Mouse (Mus musculus) midbrain, embryonic 14.5 days (tissue): ENCODE data around the gene Actr6. TPM values are rescaled to one million over a fixed set of nuclear protein-coding genes. Genes with fewer than 3 reads are reported as not detected.
A peak's percentile ranks its signal among the peaks of the same experiment; 100 is the strongest.

ENCODE experiments used
- ATAC-seq: fragments of 200-750 bp; cut with Nextera tagmentation; 2 replicates; pipeline ENCODE4 v1.8.0; 2017; ENCODE audit warnings: moderate number of reproducible peaks, moderate library complexity; ENCODE audit not compliant: low FRiP score, low TSS enrichment
- DNase-seq: peaks from one replicate; pipeline ENCODE4 v3.0.0-alpha.2; 2015
- H3K27ac ChIP-seq: fragments of 300-500 bp; sonication (generic); replicated peaks from 2 replicates; pipeline ENCODE4 v1.5.1; 2014; ENCODE audit warnings: mild to moderate bottlenecking, low read depth, low read length, moderate library complexity
- H3K27me3 ChIP-seq: fragments of 300-500 bp; sonication (generic); 2 replicates; pipeline ENCODE4 v1.6.1; 2014; ENCODE audit warnings: low read length, control low read depth, mixed read lengths; ENCODE audit not compliant: control insufficient read depth, insufficient read depth
- H3K36me3 ChIP-seq: fragments of 300-500 bp; sonication (generic); 2 replicates; pipeline ENCODE4 v1.6.1; 2014; ENCODE audit warnings: low read length, control low read depth; ENCODE audit not compliant: control insufficient read depth, insufficient read depth
- H3K4me1 ChIP-seq: fragments of 300-500 bp; sonication (generic); 2 replicates; pipeline ENCODE4 v1.6.1; 2014; ENCODE audit warnings: mild to moderate bottlenecking, antibody characterized with exemption, low read length, control low read depth; ENCODE audit not compliant: control insufficient read depth, insufficient read depth
- H3K4me2 ChIP-seq: fragments of 300-500 bp; sonication (generic); 2 replicates; pipeline ENCODE4 v1.6.1; 2014; ENCODE audit warnings: mild to moderate bottlenecking, low read length, moderate library complexity
- H3K4me3 ChIP-seq: fragments of 300-500 bp; sonication (generic); replicated peaks from 2 replicates; pipeline ENCODE4 v1.5.1; 2014; ENCODE audit warnings: low read depth, low read length
- H3K9ac ChIP-seq: fragments of 300-500 bp; sonication (generic); replicated peaks from 2 replicates; pipeline ENCODE4 v1.6.1; 2014; ENCODE audit warnings: mild to moderate bottlenecking, low read length, moderate library complexity
- H3K9me3 ChIP-seq: fragments of 300-500 bp; sonication (generic); 2 replicates; pipeline ENCODE4 v1.6.1; 2016; ENCODE audit warnings: low read length, control low read depth, mixed read lengths; ENCODE audit not compliant: control insufficient read depth
- WGBS: fragments of 180-500 bp; shearing (Covaris S2); extraction: QIAGEN DNeasy Blood & Tissue Kit; methylation state at CpG from one replicate; pipeline ENCODE4 v1.1.7; 2014; 5-methylcytosine and 5-hydroxymethylcytosine counted together
- polyA plus RNA-seq: library from polyadenylated mRNA; unstranded; fragments of >200 nt; fragmentation: Nextera tagmentation; extraction: Ambion mirVana; gene quantifications from 2 replicates; pipeline ENCODE4 v1.2.1, GENCODE M21; 2014

Actr6 gene
- polyA plus RNA-seq = 53.8 and 63.0 TPM in 2 replicates

GRCm38 (mm10) chr10:89732001-89732794, at the start of gene Actr6:
Gene Actr6, minus strand, starts transcription at chr10:89732295.
- H3K4me2 ChIP-seq = peak within 1 kb of the TSS; percentile 57
- H3K4me3 ChIP-seq = peak within 1 kb of the TSS; percentile 65
- no peaks in the 10 kb centered on the region for H3K27me3 ChIP-seq
- 1% methylated on average over 49 of the region's 49 CpGs for WGBS
- ATAC-seq = peak; percentile 99
- H3K4me1 ChIP-seq = peaks cover 8% of the 10 kb centered on the region; the same call in 1 of the 2 replicates
- H3K9ac ChIP-seq = peak within 1 kb of the TSS; percentile 62
- DNase-seq = peak; percentile 98
- H3K27ac ChIP-seq = peak within 1 kb of the TSS; percentile 73
- peaks cover 4% of the 10 kb centered on the region for H3K36me3 ChIP-seq
- no peaks in the 10 kb centered on the region for H3K9me3 ChIP-seq

GRCm38 (mm10) chr10:89776029-89776428, 43.9 kb upstream of the Actr6 start:
- no peak overlapping the region for H3K4me2 ChIP-seq
- DNase-seq (no peak), ATAC-seq (no peak)
- WGBS = 94% methylated on average over 6 of the region's 6 CpGs
- H3K4me3 ChIP-seq = no peak overlapping the region
- no peaks in the 10 kb centered on the region for H3K9me3 ChIP-seq
- peaks cover 13% of the 10 kb centered on the region for H3K36me3 ChIP-seq
- no peaks in the 10 kb centered on the region for H3K4me1 ChIP-seq
- H3K27ac ChIP-seq = no peak overlapping the region
- no peaks in the 10 kb centered on the region for H3K27me3 ChIP-seq
- no peak overlapping the region for H3K9ac ChIP-seq

DNA sequence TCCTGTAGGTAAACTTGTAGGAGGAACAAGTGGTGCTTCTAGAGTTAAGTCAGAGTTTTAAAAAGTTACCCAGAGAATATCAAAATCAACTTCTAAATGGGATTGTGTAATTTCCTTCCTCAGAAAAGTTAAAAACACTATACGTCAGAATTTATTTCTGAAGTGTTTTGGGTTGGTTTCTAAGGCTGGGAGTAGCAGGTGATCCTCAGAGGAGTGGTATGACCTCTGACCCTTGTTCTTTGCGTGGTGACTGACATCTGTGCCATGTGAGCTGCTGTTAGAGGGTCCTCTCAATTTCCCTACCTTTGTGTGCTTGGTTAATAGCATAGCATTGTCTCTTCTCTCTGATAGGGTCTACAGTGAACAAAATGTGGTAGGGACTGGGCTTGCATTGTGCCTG, 39.8 kb upstream of the Actr6 start:
- no peak for ATAC-seq
- no peaks in the 10 kb centered on the region for H3K4me1 ChIP-seq
- 62% methylated on average over 2 of the region's 2 CpGs for WGBS

GRCm38 (mm10) chr10:89769096-89769495, 37.0 kb upstream of the Actr6 start:
- H3K27me3 ChIP-seq = no peaks in the 10 kb centered on the region
- H3K4me1 ChIP-seq = no peaks in the 10 kb centered on the region
- ATAC-seq = no peak
- no peak overlapping the region for H3K4me2 ChIP-seq
- no peak overlapping the region for H3K9ac ChIP-seq
- no peaks in the 10 kb centered on the region for H3K36me3 ChIP-seq
- no peak overlapping the region for H3K27ac ChIP-seq
- no peaks in the 10 kb centered on the region for H3K9me3 ChIP-seq
- no peak overlapping the region for H3K4me3 ChIP-seq
- WGBS = 91% methylated on average over 4 of the region's 4 CpGs
- no peak for DNase-seq

More for the DNA sequence above, 39.8 kb upstream of the Actr6 start:
- DNase-seq = no peak
- Histone ChIP-seq H3K9me3 (no peaks in the 10 kb centered on the region), H3K36me3 (0 out of 2 replicates have a peak, but pooled peaks cover 4% of the 10 kb centered on the region), H3K4me3 (no peak overlapping the region), H3K27me3 (no peaks in the 10 kb centered on the region), H3K27ac (no peak overlapping the region), H3K4me2 (no peak overlapping the region), H3K9ac (no peak overlapping the region)

DNA sequence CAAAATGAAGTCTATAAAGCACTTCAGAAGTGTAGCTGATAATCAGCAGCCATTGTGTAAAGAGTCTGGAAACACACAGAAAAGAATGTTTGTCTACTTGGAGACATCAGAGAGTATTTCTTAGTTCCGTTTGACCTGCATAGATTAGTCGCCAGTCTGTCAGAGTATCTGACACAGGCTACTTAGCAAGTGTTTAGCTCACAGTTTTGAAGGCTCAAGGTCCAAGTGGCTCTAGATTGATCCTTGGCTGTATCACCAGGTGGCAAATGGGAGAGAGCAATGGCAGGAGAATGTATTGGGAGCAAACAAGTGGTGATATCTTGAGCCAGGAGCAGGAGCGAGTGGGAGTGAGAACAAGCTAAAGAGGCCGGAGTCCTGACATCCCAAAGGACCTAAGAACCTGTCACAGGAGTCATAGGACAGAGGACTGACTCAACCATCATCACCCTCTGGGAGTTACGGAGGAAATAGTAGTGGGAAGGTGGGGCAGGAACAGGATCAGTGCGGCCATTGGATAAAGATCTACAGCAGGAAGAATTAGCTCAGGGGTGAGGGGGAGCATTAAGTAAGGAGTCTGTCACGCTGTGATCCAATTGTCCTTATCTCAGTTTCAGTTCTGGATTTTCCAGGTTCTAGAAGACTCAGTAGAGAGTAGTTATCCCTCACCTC, 36.4 kb upstream of the Actr6 start:
- H3K27me3 ChIP-seq = no peaks in the 10 kb centered on the region
- H3K4me2 ChIP-seq = no peak overlapping the region
- no peak overlapping the region for H3K9ac ChIP-seq
- H3K4me3 ChIP-seq = no peak overlapping the region
- WGBS = 90% methylated on average over 7 of the region's 7 CpGs
- H3K36me3 ChIP-seq = no peaks in the 10 kb centered on the region
- no peak for DNase-seq
- no peaks in the 10 kb centered on the region for H3K9me3 ChIP-seq
- no peak overlapping the region for H3K27ac ChIP-seq
- no peak for ATAC-seq
- H3K4me1 ChIP-seq = no peaks in the 10 kb centered on the region

- Histone ChIP-seq H3K27ac (no peak overlapping the region), H3K4me1 (no peaks in the 10 kb centered on the region)
- no peak for DNase-seq
These were observed 34.0 kb upstream of the Actr6 start for GRCm38 (mm10) chr10:89765790-89766714.

GRCm38 (mm10) chr10:89764457-89765121, 32.5 kb upstream of the Actr6 start:
- Histone ChIP-seq H3K27me3 (no peaks in the 10 kb centered on the region), H3K27ac (no peak overlapping the region), H3K4me3 (no peak overlapping the region), H3K4me1 (no peaks in the 10 kb centered on the region), H3K36me3 (no peaks in the 10 kb centered on the region), H3K4me2 (no peak overlapping the region), H3K9me3 (no peaks in the 10 kb centered on the region), H3K9ac (no peak overlapping the region)
- 93% methylated on average over 9 of the region's 9 CpGs for WGBS
- ATAC-seq (no peak), DNase-seq (no peak)

More at GRCm38 (mm10) chr10:89765790-89766714, 34.0 kb upstream of the Actr6 start:
- Histone ChIP-seq H3K36me3 (no peaks in the 10 kb centered on the region), H3K27me3 (no peaks in the 10 kb centered on the region), H3K4me3 (no peak overlapping the region), H3K9me3 (no peaks in the 10 kb centered on the region), H3K9ac (no peak overlapping the region), H3K4me2 (no peak overlapping the region)
- ATAC-seq = no peak
- 96% methylated on average over 11 of the region's 11 CpGs for WGBS

GRCm38 (mm10) chr10:89760772-89761171, 28.7 kb upstream of the Actr6 start:
- no peak for ATAC-seq
- Histone ChIP-seq H3K4me1 (no peaks in the 10 kb centered on the region), H3K9ac (no peak overlapping the region), H3K9me3 (no peaks in the 10 kb centered on the region), H3K27me3 (no peaks in the 10 kb centered on the region), H3K4me2 (no peak overlapping the region), H3K36me3 (no peaks in the 10 kb centered on the region), H3K27ac (no peak overlapping the region), H3K4me3 (no peak overlapping the region)
- WGBS = 91% methylated on average over 5 of the region's 5 CpGs
- no peak for DNase-seq
